Mouse (Mus musculus): ENCODE measurements around the gene Smn1. TPM values are rescaled to one million over a fixed set of nuclear protein-coding genes. Genes with fewer than 3 reads are reported as not detected.

The Smn1 gene
- 44.5 and 48.3 TPM in 2 replicates for polyA plus RNA-seq (2015; fragmentation: Nextera tagmentation; extraction: Ambion mirVana)

DNA sequence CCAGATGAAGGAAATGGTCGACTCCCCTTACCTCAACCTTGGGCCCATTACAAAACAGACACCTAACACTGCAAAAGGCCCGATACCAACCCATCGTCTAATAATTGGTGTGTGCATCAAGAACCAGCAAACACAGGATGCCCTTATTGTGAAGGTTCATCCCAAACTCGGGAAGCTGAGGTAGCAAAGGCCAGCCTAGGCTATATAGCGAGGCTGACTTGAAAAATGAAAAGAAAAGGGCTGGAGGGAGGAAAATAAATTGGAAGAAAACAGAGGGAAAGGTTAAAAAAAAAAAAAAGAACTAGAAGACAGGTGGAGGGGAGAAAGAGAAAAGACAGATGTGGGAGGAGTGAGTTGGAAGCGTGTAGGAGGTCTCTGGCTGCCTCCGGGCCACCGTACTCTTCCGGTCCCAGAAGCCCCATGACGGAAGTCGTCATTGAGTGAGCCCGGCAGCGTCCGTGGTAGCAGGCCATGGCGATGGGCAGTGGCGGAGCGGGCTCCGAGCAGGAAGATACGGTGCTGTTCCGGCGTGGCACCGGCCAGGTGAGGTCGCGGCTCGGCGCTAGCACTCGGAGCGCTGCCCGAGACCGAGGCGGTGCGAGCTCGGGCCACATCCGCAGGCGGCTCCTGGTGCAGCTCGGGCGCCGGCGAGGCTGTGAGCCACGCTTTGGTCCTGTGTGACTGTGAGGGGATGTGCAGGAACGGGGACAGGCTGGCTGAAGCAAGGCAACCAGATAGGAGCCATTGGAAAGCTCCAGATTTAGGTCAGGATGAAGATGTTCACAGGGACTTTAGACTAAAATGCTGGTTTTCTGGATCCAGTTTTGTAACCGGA is at the start of gene Smn1:
Gene Smn1 (plus strand): TSS at position 430 of the 835 bp plus-strand sequence.
- H3K27ac ChIP-seq (replicated peaks) = peak within 1 kb of the TSS; percentile 74

DNA sequence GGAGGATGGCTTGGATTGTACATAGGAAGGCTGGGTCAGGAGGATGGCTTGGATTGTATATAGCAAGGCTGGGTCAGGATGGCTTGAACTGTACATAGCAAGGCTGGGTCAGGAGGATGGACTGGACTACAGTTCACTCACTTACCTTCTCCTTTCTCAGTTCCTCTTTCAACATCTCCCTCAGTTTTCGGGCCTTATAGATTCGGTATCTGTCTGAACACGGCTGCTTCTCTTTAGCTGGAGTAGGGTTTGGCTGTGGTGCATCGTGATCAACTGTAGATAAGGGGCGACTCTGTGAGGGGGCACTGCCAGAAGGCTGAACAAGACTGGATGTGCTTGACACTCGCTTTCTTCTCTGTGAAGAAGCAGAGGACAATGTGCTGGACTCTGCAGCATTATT is 25.8 kb upstream of the Smn1 start:
- no peaks in the 10 kb centered on the region for H3K9me3 ChIP-seq (replicated peaks)
- H3K9ac ChIP-seq (replicated peaks) = no peak overlapping the region
- peaks cover 20% of the 10 kb centered on the region for H3K4me1 ChIP-seq
- no peak for ATAC-seq (ENCODE audit: low FRiP score)
- H3K4me3 ChIP-seq (replicated peaks) = no peak overlapping the region
- no peak overlapping the region for H3K27ac ChIP-seq (replicated peaks)
- no peak overlapping the region for H3K4me2 ChIP-seq
- H3K36me3 ChIP-seq = peaks cover 41% of the 10 kb centered on the region
- H3K27me3 ChIP-seq (replicated peaks) = no peaks in the 10 kb centered on the region
- WGBS = 94% methylated on average over 6 of the region's 6 CpGs

More for the DNA sequence above, at the start of gene Smn1:
- ATAC-seq (ENCODE audit: low FRiP score) = peak; percentile 99
- Histone ChIP-seq H3K4me3 (replicated peaks) (peak within 1 kb of the TSS; percentile 100), H3K9me3 (replicated peaks) (no peaks in the 10 kb centered on the region), H3K4me2 (peak within 1 kb of the TSS; percentile 97), H3K9ac (replicated peaks) (peak within 1 kb of the TSS; percentile 85), H3K4me1 (peaks cover 19% of the 10 kb centered on the region), H3K36me3 (peaks cover 27% of the 10 kb centered on the region), H3K27me3 (replicated peaks) (no peaks in the 10 kb centered on the region)
- 4% methylated on average over 42 of the region's 42 CpGs for WGBS

DNA sequence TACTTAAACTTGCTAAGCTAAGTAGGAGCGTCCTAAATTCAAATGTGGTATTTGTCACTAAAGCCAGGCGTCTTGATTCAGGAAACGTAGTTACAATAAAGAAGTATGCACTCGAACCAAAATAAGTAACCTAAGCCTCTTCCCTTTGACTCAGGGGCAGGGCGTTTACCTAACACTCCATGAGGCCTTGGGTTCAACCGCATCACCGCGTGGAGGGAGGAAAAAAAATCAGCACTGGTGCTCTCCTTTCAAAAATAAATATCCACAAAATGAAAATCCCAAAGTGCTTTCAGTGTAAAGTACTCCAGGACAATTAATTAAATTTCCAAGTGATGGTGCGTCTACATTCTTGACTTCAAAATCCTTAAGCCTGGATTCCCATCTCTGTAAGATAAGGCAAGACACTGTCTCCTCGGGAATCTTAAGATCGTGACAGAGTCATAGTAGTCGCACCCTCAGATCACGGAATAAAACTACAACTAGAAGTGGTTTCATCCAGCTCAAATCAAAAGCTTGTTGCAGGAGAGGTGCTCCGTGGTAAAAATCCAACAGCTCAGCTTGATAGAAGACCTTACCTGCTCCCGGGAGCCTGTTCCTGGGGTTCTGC is 21.5 kb upstream of the Smn1 start:
- H3K4me3 ChIP-seq (replicated peaks) = peak overlapping the region; percentile 98
- ATAC-seq (ENCODE audit: low FRiP score) = no peak
- peak overlapping the region; percentile 92 for H3K9ac ChIP-seq (replicated peaks)
- peaks cover 5% of the 10 kb centered on the region; the same call in 1 of the 2 replicates for H3K36me3 ChIP-seq
- WGBS = 10% methylated on average over 15 of the region's 15 CpGs
- peak overlapping the region; percentile 78 for H3K4me2 ChIP-seq
- no peaks in the 10 kb centered on the region for H3K27me3 ChIP-seq (replicated peaks)
- H3K4me1 ChIP-seq = peaks cover 30% of the 10 kb centered on the region
- no peaks in the 10 kb centered on the region for H3K9me3 ChIP-seq (replicated peaks)
- H3K27ac ChIP-seq (replicated peaks) = peak overlapping the region; percentile 87

DNA sequence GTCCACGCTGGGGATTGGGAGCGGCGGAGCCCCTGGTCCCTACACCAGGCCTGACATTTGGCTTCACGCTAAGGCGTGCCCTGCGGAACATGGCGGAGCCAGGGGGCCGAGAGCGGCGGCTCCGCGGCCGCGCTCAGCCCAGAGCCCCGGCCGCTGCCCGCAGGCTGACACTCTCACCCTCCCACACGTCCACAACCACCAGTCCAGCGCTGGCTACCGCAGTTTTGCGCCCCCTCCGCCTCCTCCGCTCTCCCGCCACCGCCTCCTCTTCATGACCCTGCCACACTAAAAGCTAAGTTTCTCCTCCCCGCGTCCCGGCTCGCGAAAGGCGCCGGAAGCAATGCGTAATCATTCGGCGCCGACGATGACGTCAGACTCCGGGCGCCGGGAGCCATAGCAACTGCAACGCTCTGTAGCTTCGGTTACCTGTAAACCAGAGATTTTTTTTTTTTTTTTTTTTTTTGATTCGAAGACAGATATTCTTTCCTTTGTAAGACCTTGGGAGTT is 20.9 kb upstream of the Smn1 start, which contains the start of gene Bdp1:
Gene Bdp1 (minus strand): TSS at position 323 of the 507 bp plus-strand sequence.
- Histone ChIP-seq H3K4me3 (replicated peaks) (peak within 1 kb of the TSS; percentile 98), H3K27me3 (replicated peaks) (no peaks in the 10 kb centered on the region), H3K9ac (replicated peaks) (peak within 1 kb of the TSS; percentile 92), H3K36me3 (peaks cover 2% of the 10 kb centered on the region; the same call in 1 of the 2 replicates), H3K27ac (replicated peaks) (peak within 1 kb of the TSS; percentile 87), H3K9me3 (replicated peaks) (no peaks in the 10 kb centered on the region), H3K4me1 (peaks cover 34% of the 10 kb centered on the region), H3K4me2 (peak within 1 kb of the TSS; percentile 78)
- WGBS = under 1% methylated on average over 44 of the region's 44 CpGs
- peak; percentile 83 for ATAC-seq (ENCODE audit: low FRiP score)

DNA sequence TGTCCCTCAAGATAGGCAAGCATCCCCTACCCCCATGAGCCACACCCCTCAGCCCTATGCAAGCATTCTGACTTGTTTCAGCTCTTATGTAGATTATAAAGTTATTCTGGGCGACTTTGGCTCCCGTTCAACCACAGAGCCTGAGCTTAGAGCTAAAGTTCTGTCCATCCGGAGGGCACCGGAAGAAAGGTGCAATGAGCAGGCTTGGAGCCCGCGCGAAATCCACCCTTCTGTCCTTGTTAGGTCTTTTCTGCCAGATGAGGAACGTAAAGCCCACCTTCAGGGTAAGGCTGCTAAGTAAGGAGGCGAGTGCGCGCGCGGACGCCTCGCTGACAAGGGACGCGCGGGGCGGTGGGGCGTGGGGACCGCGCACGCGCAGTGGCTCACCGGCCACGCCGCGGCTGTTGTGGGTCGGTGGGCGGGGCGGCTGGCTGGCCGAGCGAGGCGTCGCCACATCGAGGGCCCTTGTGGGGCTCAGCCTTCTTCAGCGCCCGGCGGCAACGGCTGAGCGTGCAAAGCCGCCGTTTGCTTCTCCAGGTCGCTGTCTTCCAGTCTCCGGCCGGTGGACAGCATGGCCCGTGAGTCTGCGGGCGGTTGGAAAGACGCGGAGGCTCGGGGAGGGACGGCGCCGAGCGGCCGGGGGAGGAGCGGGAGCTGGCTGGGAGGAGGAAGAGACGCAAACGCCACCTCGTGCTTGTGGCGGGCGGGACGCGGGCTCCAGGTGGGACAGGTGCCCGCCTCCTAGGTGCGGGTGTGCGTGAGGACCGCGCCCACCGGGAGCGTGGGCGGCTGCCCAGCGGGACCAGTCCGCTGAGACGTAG is 16.8 kb upstream of the Smn1 start, which contains the start of gene Serf1:
Gene Serf1 (plus strand): TSS at position 361 of the 821 bp plus-strand sequence.
- H3K4me3 ChIP-seq (replicated peaks) = peak within 1 kb of the TSS; percentile 84
- peak within 1 kb of the TSS; percentile 72 for H3K9ac ChIP-seq (replicated peaks)
- no peaks in the 10 kb centered on the region for H3K27me3 ChIP-seq (replicated peaks)
- peak; percentile 81 for ATAC-seq (ENCODE audit: low FRiP score)
- peak within 1 kb of the TSS; percentile 83 for H3K4me2 ChIP-seq
- H3K27ac ChIP-seq (replicated peaks) = peak within 1 kb of the TSS; percentile 81
- no peaks in the 10 kb centered on the region for H3K9me3 ChIP-seq (replicated peaks)
- H3K36me3 ChIP-seq = 0 out of 2 replicates have a peak, but pooled peaks cover 2% of the 10 kb centered on the region
- WGBS = 1% methylated on average over 71 of the region's 76 CpGs
- peaks cover 26% of the 10 kb centered on the region for H3K4me1 ChIP-seq

DNA sequence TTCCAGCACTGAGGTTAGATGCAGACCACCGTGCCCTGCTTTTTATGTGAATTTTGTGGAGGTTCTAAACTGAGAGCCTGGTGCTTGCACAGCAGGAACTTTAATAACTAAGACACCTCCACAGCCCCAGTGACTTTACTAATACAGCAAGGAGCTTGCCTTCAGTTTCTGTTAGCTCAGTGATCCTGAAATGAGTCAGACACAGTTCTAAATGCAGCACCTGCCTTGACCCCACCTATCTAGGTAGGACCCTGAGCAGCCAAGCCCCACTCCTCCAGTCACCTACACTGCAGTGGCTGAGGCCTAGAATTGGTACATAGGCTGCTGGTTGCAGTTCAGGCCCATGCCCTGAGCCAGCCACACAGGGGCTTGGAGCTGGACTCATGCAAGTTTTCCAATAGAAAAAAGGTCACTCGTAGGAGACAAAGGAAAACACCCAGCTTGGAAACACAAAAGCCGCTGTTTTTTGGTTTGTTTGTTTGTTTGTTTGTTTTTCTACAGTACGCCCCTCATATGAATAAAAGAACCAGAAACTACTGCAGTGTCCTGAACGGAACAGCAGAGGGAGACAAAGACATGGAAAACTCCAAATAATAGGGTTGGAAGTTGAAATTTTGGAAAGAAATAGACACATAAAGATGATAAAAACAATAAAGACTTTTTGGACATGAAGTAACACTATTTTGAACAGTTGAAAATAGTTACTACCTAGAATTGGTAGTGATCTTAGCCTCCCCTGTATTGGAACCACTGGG is 12.3 kb upstream of the Smn1 start:
- Histone ChIP-seq H3K4me2 (no peak overlapping the region), H3K4me1 (peaks cover 15% of the 10 kb centered on the region), H3K4me3 (replicated peaks) (no peak overlapping the region), H3K27ac (replicated peaks) (no peak overlapping the region), H3K9ac (replicated peaks) (no peak overlapping the region), H3K27me3 (replicated peaks) (no peaks in the 10 kb centered on the region), H3K36me3 (peaks cover 28% of the 10 kb centered on the region), H3K9me3 (replicated peaks) (no peaks in the 10 kb centered on the region)
- ATAC-seq (ENCODE audit: low FRiP score) = no peak
- 45% methylated on average over 5 of the region's 5 CpGs for WGBS

DNA sequence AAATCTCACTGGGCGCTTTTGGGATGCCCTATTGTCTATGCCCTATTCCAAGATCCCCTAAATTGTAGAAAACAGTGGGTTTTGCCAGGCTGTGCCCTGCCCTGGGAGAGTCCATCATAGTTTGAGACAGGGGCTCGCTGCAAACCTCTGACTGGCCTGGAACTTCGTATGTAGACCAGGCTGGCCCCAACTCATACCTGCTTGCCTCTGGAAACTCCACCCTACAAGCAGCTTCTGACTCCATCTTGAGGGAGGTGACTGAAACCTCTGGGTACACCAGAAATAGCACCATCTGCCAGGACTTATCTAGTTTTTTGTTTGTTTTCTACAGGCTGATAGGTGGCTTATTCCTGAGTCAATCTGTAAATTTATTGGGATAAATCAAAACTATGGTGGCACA is 682 bp upstream of the Smn1 start:
- Histone ChIP-seq H3K4me3 (replicated peaks) (peak overlapping the region; percentile 100), H3K27ac (replicated peaks) (no peak overlapping the region), H3K4me2 (peak overlapping the region; percentile 97), H3K4me1 (peaks cover 19% of the 10 kb centered on the region), H3K9me3 (replicated peaks) (no peaks in the 10 kb centered on the region), H3K36me3 (peaks cover 21% of the 10 kb centered on the region), H3K27me3 (replicated peaks) (no peaks in the 10 kb centered on the region), H3K9ac (replicated peaks) (no peak overlapping the region)
- WGBS = 91% methylated on average over 3 of the region's 3 CpGs
- ATAC-seq (ENCODE audit: low FRiP score) = 0 out of 2 replicates have a peak, but pooled peaks have one; percentile 20

DNA sequence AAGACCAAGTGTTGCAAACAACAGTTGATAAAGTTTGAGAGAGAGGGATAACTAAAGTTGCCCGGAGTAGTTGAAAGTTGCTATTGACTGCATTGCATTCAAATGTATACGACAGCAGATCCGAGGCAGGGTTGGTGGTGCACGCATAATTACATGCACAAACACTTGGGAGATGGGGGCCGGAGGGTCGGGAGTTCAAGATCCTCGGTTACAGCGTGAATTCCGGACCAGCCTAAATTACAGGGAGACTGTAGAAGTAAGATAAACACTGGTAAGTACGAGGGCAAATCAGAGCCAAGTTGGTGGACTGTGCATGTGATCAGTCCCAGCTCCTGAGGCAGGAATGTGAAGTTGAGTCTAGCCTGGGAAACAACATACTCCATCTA is 599 bp downstream of the Smn1 start:
- Histone ChIP-seq H3K4me1 (peaks cover 19% of the 10 kb centered on the region), H3K27ac (replicated peaks) (no peak overlapping the region), H3K4me3 (replicated peaks) (peak overlapping the region; percentile 100), H3K36me3 (peaks cover 29% of the 10 kb centered on the region), H3K27me3 (replicated peaks) (no peaks in the 10 kb centered on the region), H3K4me2 (peak overlapping the region; percentile 97), H3K9me3 (replicated peaks) (no peaks in the 10 kb centered on the region), H3K9ac (replicated peaks) (peak overlapping the region; percentile 85)
- ATAC-seq (ENCODE audit: low FRiP score) = peak; percentile 46
- 2% methylated on average over 10 of the region's 10 CpGs for WGBS

DNA sequence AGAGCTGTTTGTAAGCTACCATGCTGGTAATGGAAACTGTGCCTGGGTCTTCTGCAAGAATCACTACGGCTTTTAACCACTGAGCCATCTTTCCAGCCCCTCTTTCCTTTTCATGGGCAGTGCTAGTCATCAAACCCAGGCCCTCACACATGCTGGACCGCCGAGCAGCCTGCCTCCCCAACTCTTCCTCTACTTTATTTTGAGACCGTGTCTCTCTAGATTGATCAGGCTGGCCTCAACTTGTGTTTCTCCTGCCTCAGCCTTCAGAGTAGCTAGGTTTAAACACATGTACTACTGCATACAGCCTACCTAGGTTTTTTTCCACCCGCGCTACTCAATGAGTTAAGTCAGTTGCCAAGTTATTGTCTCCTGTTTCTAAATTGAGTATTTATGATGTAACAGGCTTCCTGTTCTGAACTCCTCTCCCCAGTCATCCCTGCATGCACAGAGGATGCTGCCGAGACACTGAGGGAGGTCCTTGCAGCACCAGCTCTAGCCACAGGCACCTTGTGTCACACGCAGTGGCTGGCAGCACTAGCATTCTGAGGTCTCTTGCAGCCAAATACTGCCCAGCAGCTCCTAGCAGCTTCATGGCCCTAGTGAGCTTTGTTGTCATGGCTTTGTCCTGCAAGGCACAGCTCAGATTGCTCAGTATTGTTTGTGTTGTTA is 17.1 kb downstream of the Smn1 start:
- no peak overlapping the region for H3K4me2 ChIP-seq
- H3K9ac ChIP-seq (replicated peaks) = no peak overlapping the region
- H3K4me1 ChIP-seq = no peaks in the 10 kb centered on the region
- no peak for ATAC-seq (ENCODE audit: low FRiP score)
- peaks cover 23% of the 10 kb centered on the region for H3K36me3 ChIP-seq
- no peaks in the 10 kb centered on the region for H3K27me3 ChIP-seq (replicated peaks)
- no peak overlapping the region for H3K4me3 ChIP-seq (replicated peaks)
- WGBS = 92% methylated on average over 8 of the region's 8 CpGs
- no peaks in the 10 kb centered on the region for H3K9me3 ChIP-seq (replicated peaks)
- no peak overlapping the region for H3K27ac ChIP-seq (replicated peaks)

DNA sequence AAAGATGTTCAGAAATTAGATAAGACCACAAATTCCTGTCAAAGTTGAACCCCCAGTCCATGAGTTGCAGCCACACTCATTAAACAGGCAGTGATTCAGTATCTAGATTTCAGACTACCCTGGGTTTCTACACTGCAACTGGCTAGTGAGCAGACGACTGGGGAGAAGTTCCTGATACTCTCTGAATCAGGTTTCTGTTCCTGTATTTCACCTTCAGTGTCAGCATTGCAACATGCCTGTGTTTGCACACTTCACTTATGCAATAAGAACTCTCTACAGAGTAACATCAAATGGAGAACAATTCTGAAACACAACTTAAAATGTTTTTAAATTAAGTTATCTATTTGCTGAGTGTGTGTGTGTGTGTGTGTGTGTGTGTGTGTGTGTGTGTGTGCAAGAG is 28.0 kb downstream of the Smn1 start:
- Histone ChIP-seq H3K9me3 (replicated peaks) (no peaks in the 10 kb centered on the region), H3K27ac (replicated peaks) (no peak overlapping the region), H3K9ac (replicated peaks) (no peak overlapping the region), H3K36me3 (no peaks in the 10 kb centered on the region), H3K4me3 (replicated peaks) (no peak overlapping the region), H3K27me3 (replicated peaks) (no peaks in the 10 kb centered on the region), H3K4me2 (no peak overlapping the region), H3K4me1 (no peaks in the 10 kb centered on the region)
- no peak for ATAC-seq (ENCODE audit: low FRiP score)
- WGBS = 78% methylated on average over 1 of the region's 1 CpGs

Measured in neural tube, embryonic 15.5 days (tissue).